Mouse (Mus musculus) midbrain, embryonic 13.5 days (tissue): ENCODE data around the gene Usf2. TPM values are rescaled to one million over a fixed set of nuclear protein-coding genes. Genes with fewer than 3 reads are reported as not detected.
A peak's percentile ranks its signal among the peaks of the same experiment; 100 is the strongest.
"Not testable (repeated sequence)": the region's sequence is repeated elsewhere in the genome, so short reads cannot be mapped to it uniquely, and the experiment has no call there.

Experiments
- ATAC-seq: fragments of 200-750 bp; cut with Nextera tagmentation; 2 replicates; pipeline ENCODE4 v1.8.0; 2017; ENCODE audit warnings: mild to moderate bottlenecking, moderate TSS enrichment, moderate library complexity
- H3K27ac ChIP-seq: fragments of 300-500 bp; sonication (generic); 2 replicates; pipeline ENCODE4 v1.5.1; 2015; ENCODE audit warnings: inconsistent platforms, mild to moderate bottlenecking, moderate library complexity
- H3K27me3 ChIP-seq: fragments of 300-500 bp; sonication (generic); 2 replicates; pipeline ENCODE4 v1.6.1; 2015; ENCODE audit warnings: mild to moderate bottlenecking, inconsistent platforms
- H3K36me3 ChIP-seq: fragments of 300-500 bp; sonication (generic); 2 replicates; pipeline ENCODE4 v1.6.1; 2015; ENCODE audit warnings: mild to moderate bottlenecking, inconsistent platforms
- H3K4me1 ChIP-seq: fragments of 300-500 bp; sonication (generic); replicated peaks from 2 replicates; pipeline ENCODE4 v1.6.1; 2015; ENCODE audit warnings: inconsistent platforms
- H3K4me2 ChIP-seq: fragments of 300-500 bp; sonication (generic); replicated peaks from 2 replicates; pipeline ENCODE4 v1.6.1; 2015; ENCODE audit warnings: moderate library complexity, mild to moderate bottlenecking, inconsistent platforms
- H3K4me3 ChIP-seq: fragments of 300-500 bp; sonication (generic); replicated peaks from 2 replicates; pipeline ENCODE4 v1.5.1; 2015; ENCODE audit warnings: mild to moderate bottlenecking, inconsistent platforms
- H3K9ac ChIP-seq: fragments of 300-500 bp; sonication (generic); replicated peaks from 2 replicates; pipeline ENCODE4 v1.6.1; 2015; ENCODE audit warnings: mild to moderate bottlenecking, inconsistent platforms
- H3K9me3 ChIP-seq: fragments of 300-500 bp; sonication (generic); 2 replicates; pipeline ENCODE4 v1.6.1; 2016; ENCODE audit warnings: mild to moderate bottlenecking, inconsistent platforms
- WGBS: fragments of 180-500 bp; shearing (Covaris S2); methylation state at CpG from one replicate; pipeline ENCODE4 v1.1.7; 2015; 5-methylcytosine and 5-hydroxymethylcytosine counted together
- polyA plus RNA-seq: library from polyadenylated mRNA; unstranded; fragments of >200 nt; fragmentation: Nextera tagmentation; extraction: Ambion mirVana; gene quantifications from 2 replicates; pipeline ENCODE4 v1.2.1, GENCODE M21; 2015

Usf2 gene
- polyA plus RNA-seq, 1 experiment from 2014 or later, result 27.6 TPM

- Histone ChIP-seq H3K27ac (no peak within 1 kb of the TSS), H3K9ac (no peak within 1 kb of the TSS), H3K9me3 (no peaks in the 10 kb centered on the region), H3K4me3 (no peak within 1 kb of the TSS), H3K4me1 (no peaks in the 10 kb centered on the region), H3K36me3 (peaks cover 20% of the 10 kb centered on the region), H3K4me2 (no peak within 1 kb of the TSS), H3K27me3 (no peaks in the 10 kb centered on the region)
- ATAC-seq, result no peak
- 74% methylated on average over 9 of the region's 9 CpGs for WGBS
Measured at GRCm38 (mm10) chr7:30943909-30944635, 12.5 kb downstream of the Usf2 start, which contains the start of gene Hamp. Gene Hamp (minus strand): TSS chr7:30944032.

GRCm38 (mm10) chr7:30942365-30942764 is 14.2 kb downstream of the Usf2 start:
- not testable (repeated sequence) for H3K27ac ChIP-seq, H3K9me3 ChIP-seq, H3K9ac ChIP-seq, H3K4me2 ChIP-seq, ATAC-seq, H3K4me1 ChIP-seq, H3K4me3 ChIP-seq, H3K27me3 ChIP-seq
- 66% methylated on average over 3 of the region's 3 CpGs for WGBS
- peaks cover 14% of the 10 kb centered on the region for H3K36me3 ChIP-seq

- not testable (repeated sequence) for H3K9me3 ChIP-seq, H3K4me2 ChIP-seq, H3K36me3 ChIP-seq, H3K27me3 ChIP-seq, H3K4me1 ChIP-seq, H3K27ac ChIP-seq, ATAC-seq, H3K9ac ChIP-seq, H3K4me3 ChIP-seq
- WGBS, result 74% methylated on average over 1 of the region's 1 CpGs
Measured at GRCm38 (mm10) chr7:30940070-30940469, 16.5 kb downstream of the Usf2 start.

- H3K36me3 ChIP-seq, H3K4me2 ChIP-seq, H3K9ac ChIP-seq, ATAC-seq, H3K9me3 ChIP-seq, H3K27ac ChIP-seq, H3K4me1 ChIP-seq, H3K4me3 ChIP-seq, H3K27me3 ChIP-seq: not testable (repeated sequence)
- WGBS, result 80% methylated on average over 6 of the region's 6 CpGs
Measured at GRCm38 (mm10) chr7:30935422-30936099, 21.0 kb downstream of the Usf2 start.

- not testable (repeated sequence) for ATAC-seq, H3K4me3 ChIP-seq, H3K36me3 ChIP-seq, H3K4me2 ChIP-seq, H3K27ac ChIP-seq, H3K9ac ChIP-seq, H3K9me3 ChIP-seq, H3K4me1 ChIP-seq, H3K27me3 ChIP-seq
- WGBS, result 79% methylated on average over 2 of the region's 2 CpGs
Measured at GRCm38 (mm10) chr7:30924581-30924980, 32.0 kb downstream of the Usf2 start, which contains the start of gene Hamp2. Gene Hamp2 (minus strand): TSS chr7:30924681.

GRCm38 (mm10) chr7:30924071-30924470 is 32.5 kb downstream of the Usf2 start:
- ATAC-seq, result no peak
- Histone ChIP-seq H3K36me3 (no peaks in the 10 kb centered on the region), H3K4me2 (no peak overlapping the region), H3K4me1 (no peaks in the 10 kb centered on the region), H3K27ac (no peak overlapping the region), H3K27me3 (no peaks in the 10 kb centered on the region), H3K9me3 (no peaks in the 10 kb centered on the region), H3K9ac (no peak overlapping the region), H3K4me3 (no peak overlapping the region)
- WGBS, result 78% methylated on average over 3 of the region's 3 CpGs

GRCm38 (mm10) chr7:30922490-30922889 is 34.1 kb downstream of the Usf2 start:
- 52% methylated on average over 3 of the region's 3 CpGs for WGBS

GRCm38 (mm10) chr7:30920217-30920616 is 36.4 kb downstream of the Usf2 start:
- WGBS, result 61% methylated on average over 3 of the region's 3 CpGs
- no peaks in the 10 kb centered on the region; the same call in 1 of the 2 replicates for H3K27me3 ChIP-seq
- H3K4me3 ChIP-seq, result no peak overlapping the region
- H3K36me3 ChIP-seq, result no peaks in the 10 kb centered on the region
- H3K4me1 ChIP-seq, result no peaks in the 10 kb centered on the region
- no peaks in the 10 kb centered on the region for H3K9me3 ChIP-seq
- no peak overlapping the region for H3K27ac ChIP-seq
- H3K4me2 ChIP-seq, result no peak overlapping the region
- no peak for ATAC-seq
- no peak overlapping the region for H3K9ac ChIP-seq

More at GRCm38 (mm10) chr7:30922490-30922889, 34.1 kb downstream of the Usf2 start:
- not testable (repeated sequence) for H3K4me1 ChIP-seq, H3K36me3 ChIP-seq, H3K9ac ChIP-seq, H3K4me2 ChIP-seq, ATAC-seq, H3K27ac ChIP-seq, H3K9me3 ChIP-seq, H3K4me3 ChIP-seq, H3K27me3 ChIP-seq

- H3K9me3 ChIP-seq, result no peaks in the 10 kb centered on the region
- no peaks in the 10 kb centered on the region; the same call in 1 of the 2 replicates for H3K27me3 ChIP-seq
- no peak overlapping the region for H3K4me3 ChIP-seq
- H3K9ac ChIP-seq, result no peak overlapping the region
- ATAC-seq, result no peak
- no peak overlapping the region for H3K27ac ChIP-seq
- H3K36me3 ChIP-seq, result no peaks in the 10 kb centered on the region
- H3K4me2 ChIP-seq, result no peak overlapping the region
- 62% methylated on average over 4 of the region's 4 CpGs for WGBS
- no peaks in the 10 kb centered on the region for H3K4me1 ChIP-seq
Measured at GRCm38 (mm10) chr7:30917219-30917618, 39.4 kb downstream of the Usf2 start.

GRCm38 (mm10) chr7:30916713-30917112 is 39.9 kb downstream of the Usf2 start:
- WGBS, result 18% methylated on average over 6 of the region's 6 CpGs
- H3K4me1 ChIP-seq, result no peaks in the 10 kb centered on the region
- no peak overlapping the region for H3K27ac ChIP-seq
- no peak overlapping the region for H3K4me3 ChIP-seq
- H3K9ac ChIP-seq, result no peak overlapping the region
- 0 out of 2 replicates have a peak, but pooled peaks have one; percentile 4 for ATAC-seq
- no peaks in the 10 kb centered on the region for H3K9me3 ChIP-seq
- no peaks in the 10 kb centered on the region for H3K36me3 ChIP-seq
- no peak overlapping the region for H3K4me2 ChIP-seq
- H3K27me3 ChIP-seq, result no peaks in the 10 kb centered on the region; the same call in 1 of the 2 replicates

GRCm38 (mm10) chr7:30914732-30915131 is 41.9 kb downstream of the Usf2 start, which contains the start of gene Mag:
Gene Mag (minus strand): TSS chr7:30914873.
- 80% methylated on average over 8 of the region's 8 CpGs for WGBS
- Histone ChIP-seq H3K4me1 (no peaks in the 10 kb centered on the region), H3K27ac (no peak within 1 kb of the TSS), H3K4me3 (no peak within 1 kb of the TSS), H3K4me2 (no peak within 1 kb of the TSS), H3K27me3 (no peaks in the 10 kb centered on the region; the same call in 1 of the 2 replicates), H3K36me3 (no peaks in the 10 kb centered on the region), H3K9ac (no peak within 1 kb of the TSS), H3K9me3 (no peaks in the 10 kb centered on the region)
- no peak for ATAC-seq

- H3K27me3 ChIP-seq, result no peaks in the 10 kb centered on the region; the same call in 1 of the 2 replicates
- H3K4me1 ChIP-seq, result peaks cover 12% of the 10 kb centered on the region
- no peak for ATAC-seq
- H3K9ac ChIP-seq, result no peak overlapping the region
- no peak overlapping the region for H3K27ac ChIP-seq
- H3K4me3 ChIP-seq, result no peak overlapping the region
- no peaks in the 10 kb centered on the region for H3K9me3 ChIP-seq
- no peak overlapping the region for H3K4me2 ChIP-seq
- H3K36me3 ChIP-seq, result no peaks in the 10 kb centered on the region
- 86% methylated on average over 6 of the region's 6 CpGs for WGBS
Measured at GRCm38 (mm10) chr7:30909773-30910172, 46.8 kb downstream of the Usf2 start.
